Mouse (Mus musculus): ENCODE measurements around the gene Terf2.
"Not testable (repeated sequence)": the region's sequence is repeated elsewhere in the genome, so short reads cannot be mapped to it uniquely, and the experiment has no call there.

The Terf2 gene

DNA sequence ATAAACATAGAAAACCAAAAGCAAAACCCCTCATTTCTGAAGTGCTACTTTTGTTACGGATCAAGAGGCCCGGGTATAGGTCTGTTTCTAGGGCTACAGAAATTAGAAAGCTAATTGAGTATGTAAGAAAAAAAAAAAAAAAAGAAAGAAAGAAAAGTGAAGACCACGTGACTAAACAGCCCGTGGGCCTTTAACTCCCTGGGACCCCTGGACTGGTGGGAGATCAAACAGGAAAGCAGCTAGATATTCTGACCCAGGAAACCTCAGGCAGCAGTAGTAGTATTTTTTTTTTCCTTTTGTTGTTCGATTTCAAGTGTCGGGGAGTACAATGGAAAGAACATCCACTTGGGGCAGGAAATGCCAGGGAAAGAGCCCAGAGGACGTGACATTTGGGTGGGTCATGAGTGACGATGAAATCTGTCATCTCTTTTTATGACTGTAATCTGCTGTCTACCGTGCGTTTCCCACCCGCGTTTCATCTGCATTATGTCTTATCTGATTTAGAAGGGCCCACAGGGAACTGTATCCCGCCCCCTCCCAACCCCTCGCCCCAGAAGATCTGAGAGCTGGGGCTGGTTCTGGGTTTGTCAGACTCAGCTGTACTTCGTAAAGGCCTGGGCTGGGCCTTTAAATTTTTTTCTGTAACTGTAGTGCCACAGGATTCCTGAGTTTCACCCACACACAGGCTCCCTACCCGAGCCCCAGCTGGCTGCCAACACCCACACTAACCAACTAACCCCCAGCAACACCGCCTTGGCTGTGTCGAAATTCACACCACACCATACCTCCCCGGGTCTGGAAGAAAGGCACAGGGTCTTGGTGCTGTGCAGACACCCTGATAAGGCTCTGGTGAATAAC, 18.0 kb upstream of the Terf2 start:
- DNase-seq = no peak

DNA sequence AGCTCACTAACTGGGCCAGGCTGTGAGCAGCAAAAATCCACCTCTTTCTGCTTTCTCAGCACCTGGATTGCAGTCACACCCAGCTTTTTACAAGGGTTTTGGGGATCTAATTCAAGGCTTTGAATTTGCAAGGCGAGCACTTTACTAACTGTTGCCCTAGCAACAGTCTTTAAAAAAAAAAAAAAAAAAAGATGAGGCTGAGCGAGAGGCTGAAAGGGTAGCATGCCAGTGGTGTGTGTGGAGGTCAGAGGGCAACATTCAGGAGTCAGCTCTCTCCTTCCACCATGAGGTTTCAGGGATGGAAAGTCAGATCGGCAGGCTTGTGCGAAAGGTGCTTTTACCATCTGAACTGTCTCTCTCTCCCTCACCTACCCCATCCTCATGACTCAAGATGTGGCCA, 16.9 kb upstream of the Terf2 start:
- DNase-seq = no peak

DNA sequence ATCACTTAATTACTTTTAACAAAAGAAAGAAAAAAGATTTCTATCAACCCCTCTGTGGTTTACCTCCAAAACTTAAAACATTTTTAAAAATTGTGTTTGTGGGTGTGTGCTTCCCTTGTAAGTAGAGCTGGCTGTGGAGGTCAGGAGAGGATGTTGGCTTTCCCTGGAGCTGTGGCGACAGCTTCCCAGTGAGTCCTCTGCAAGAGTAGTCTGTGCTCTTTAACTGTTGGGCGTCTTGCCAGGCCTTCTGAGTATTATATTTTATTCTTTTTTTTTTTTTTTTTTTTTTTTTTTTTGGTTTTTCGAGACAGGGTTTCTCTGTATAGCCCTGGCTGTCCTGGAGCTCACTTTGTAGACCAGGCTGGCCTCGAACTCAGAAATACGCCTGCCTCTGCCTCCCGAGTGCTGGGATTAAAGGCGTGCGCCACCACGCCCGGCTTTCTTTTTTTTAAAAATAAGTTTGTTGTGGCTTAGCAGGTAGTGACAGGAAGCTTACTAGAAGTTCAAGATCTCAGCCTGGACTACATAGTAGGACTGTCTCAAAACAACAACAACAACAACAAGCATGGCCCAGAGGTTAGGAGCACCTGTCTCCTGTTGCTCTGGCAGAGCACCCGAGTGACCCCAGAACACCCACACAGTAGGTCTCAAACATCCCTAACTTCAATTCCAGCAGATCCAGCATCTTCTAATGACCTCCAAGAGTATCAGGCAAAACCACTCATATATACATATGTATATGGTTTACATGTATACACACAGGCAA, 15.2 kb upstream of the Terf2 start:
- DNase-seq = peak in 1 of 2 experiments; percentile 18

DNA sequence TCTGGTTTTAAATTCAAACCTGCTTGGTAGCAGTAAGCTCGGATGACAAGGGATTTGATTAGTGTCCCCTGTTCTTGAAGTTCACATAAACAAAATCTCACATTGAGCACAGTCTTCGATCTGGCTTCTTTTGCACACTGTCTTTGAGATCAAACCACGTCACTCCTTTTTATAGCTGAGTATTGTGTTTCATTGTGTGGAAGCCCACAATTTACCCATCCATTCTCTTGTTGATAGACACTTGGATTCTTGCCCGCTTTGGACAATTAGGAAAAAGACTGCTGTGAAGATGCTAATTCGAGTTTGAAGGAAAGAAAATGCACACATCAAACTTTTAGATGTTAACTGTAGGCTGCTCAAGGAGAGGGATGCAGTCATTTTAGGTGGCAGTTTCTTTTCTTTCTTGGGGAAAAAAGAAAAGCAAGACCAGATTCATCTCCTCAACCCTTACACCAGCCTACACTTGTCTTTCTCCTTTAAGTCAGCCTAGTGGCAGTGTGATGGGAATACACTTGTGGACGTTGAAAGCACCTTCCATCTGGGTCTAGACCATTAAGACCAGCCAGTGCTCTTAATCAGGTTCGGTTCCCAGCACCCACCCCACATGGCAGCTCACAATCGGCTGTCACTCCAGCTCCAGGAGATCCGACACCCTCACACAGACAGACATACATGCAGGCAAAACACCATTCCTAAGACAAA, 14.4 kb upstream of the Terf2 start:
- DNase-seq = no peak

DNA sequence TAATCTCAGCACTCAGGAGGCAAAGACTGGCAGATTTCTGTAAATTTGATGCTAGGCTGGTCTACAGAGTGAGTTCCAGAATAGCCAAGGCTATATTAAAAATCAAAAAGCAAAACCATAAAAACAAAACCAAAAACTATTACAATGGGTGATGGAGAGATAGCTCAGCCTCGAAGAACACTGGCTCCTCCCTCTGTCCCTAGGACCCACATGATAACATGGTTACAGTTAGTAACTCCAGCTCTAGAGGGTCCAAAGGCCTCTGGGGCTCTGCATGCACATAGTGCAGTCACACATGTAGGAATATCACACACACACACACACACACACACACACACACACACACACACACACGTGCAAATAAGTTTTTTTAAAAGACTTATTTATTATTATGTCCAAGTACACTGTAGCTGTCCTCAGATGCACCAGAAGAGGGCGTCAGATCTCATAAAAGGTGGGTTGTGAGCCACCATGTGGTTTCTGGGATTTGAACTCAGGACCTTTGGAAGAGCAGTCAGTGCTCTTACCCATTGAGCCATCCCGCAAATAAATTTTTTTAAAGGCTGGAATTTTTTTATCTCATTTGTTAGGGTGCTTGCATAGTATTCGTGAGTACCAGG, 13.6 kb upstream of the Terf2 start:
- DNase-seq = no peak

DNA sequence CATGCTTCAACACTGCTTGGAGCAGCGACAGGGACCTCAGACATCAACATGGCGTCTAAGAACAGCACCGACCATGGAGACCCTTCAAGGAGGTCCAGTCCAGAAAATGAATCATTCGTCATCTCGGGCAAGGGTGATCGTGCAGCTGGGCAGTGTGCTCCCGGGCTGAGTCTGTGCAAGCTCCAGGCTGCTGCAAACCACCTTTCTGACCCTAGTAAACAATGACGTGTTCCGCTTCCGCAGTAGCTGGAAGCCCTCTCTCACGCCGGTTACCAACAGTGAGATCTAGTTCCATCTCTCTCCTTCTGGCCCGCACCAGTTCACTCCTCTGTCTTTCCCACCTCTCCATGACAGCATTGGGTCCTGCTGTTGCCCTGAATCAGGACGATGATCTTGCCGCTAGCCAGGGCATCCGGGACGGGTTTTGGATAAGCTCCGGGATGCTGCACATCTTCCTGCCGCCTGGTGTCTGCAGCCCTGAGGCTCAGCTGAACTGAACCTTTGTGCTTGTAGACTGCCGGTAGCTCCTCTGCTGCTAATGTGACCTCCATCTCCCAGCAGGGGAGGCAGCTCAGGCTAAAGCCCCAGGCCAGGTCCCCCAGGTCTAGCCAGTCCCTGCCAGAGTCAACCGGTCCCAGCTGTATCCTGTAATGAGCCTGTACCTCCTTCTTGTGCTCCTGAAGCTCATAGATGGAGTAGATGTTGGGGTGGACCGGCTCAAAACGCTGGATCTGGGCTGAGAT, 12.8 kb upstream of the Terf2 start:
- no peak for DNase-seq

DNA sequence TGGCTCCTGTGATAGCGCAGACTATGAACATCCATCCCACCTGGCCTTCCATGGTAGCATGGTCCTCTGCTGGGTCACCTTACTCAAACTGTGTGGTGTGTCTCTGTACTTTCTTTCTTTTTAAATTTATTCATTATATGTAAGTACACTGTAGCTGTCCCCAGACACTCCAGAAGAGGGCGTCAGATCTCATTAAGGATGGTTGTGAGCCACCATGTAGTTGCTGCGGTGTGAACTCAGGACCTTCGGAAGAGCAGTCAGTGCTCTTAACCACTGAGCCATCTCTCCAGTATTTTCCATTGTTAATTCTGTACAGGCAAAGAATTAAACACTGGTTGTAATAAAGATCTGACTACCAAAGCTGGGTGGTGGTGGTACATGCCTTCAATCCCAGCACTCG, 11.7 kb upstream of the Terf2 start:
- not testable (repeated sequence) for DNase-seq

DNA sequence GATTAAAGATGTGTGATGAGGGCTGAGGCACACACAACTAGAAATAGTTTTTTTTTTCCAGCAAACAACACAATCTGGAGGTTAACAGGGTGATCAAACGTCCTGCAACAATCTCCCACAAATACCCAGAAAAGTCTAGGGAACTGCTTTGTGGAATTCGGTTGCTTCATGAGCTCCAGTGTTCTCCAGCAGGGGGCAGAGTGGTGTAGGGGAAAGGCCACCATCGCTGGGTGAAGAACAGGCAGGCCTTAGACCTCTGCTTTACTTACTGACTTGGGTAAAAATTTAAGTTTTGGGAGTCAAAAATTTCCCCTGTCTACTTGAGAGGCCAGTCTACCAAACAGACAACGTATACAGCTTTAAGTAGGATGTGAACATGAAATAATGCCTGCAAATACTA, 8.2 kb upstream of the Terf2 start:
- DNase-seq = peak; percentile 81 to 89

DNA sequence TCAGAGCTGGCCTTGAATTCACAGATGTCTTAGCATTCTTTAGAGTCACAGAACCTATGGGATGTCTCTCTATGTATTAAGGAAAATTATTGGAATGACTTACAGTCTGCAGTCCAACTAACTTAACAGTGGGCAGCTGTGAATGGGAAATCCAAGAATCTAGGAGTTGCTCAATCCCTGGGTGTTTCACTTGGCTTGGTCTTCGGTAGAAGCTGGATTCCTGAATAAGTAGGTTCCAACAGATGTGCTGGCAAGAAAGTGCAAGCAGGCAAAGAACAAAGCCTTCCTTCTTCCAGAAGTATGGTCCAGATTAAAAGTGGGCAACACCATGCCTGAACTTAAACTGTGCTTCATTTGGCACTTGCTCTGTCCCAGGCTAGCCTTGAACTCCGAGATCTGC, 4.3 kb upstream of the Terf2 start:
- no peak for DNase-seq

DNA sequence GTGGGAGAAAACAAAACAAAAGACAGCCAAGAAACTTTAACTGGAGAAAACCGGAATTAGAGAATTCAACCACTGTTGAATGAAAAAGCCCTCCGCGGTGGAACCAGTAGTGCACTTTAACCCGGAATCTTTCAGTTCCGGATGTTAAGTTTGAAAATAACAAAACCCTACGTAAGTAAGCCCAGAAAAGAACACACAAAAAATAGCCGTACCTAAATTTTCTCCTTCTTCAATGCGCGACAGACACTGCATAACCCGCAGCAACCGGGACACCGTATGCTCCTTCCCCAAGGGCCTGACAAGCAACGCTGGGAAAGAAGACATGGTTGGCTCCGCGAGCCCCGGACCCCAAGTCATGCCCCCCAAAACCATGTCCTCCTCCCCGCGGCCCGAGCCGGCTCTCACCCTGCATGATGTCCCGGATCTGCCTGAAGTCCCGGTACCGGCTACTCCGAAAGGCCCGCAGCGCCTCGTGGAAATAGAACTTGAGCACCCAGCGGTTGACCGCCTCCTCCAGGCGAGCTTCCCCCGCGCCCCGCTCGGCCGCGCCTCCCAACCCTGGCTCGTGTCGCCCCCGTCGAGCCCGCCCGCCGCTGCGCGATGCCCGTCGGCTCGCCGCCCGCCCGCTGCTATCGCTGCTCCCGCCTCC, 506 bp downstream of the Terf2 start:
- DNase-seq = no peak

DNA sequence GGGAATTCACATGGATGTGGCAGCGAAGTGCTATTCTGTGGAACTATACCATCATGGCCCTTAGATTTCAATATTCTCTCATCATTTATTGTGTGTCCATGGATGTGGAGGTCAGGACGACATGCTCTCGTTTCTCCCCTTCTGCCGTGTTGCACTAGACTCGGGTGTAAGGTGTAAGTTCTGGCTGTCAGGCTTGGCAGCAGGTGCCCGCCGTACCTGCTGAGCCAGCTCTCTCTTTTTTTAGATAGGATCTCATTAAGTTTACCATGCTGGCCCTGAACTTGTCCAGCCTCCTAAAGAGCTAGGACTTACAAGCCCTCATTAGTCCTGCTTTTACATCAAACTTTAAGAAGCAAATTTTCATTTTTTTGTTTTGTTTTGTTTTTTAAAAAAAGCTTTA, 5.8 kb downstream of the Terf2 start:
- DNase-seq = no peak

DNA sequence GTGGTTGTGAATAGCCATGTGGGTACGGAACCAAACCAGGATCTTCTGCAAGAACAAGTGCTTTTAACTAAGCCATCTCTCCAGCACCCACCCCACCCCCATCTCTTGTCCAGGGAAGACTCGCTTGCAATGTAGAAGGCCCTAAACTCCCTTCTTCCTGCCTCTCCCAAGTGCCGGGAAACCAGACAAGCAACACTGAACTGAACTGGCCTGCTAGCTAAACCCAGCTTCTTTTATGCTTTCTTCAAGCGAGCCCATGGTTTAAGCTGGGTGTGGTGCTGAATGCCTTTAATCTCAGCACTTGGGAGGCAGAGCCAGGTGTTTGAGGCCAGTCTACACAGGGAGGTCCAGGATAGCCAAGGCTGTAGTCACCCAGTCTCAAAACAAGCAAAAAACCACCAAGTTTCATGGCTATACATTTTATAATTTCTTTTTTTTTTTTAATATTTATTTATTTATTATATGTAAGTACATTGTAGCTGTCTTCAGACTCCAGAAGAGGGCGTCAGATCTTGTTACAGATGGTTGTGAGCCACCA, 7.8 kb downstream of the Terf2 start:
- DNase-seq = no peak

DNA sequence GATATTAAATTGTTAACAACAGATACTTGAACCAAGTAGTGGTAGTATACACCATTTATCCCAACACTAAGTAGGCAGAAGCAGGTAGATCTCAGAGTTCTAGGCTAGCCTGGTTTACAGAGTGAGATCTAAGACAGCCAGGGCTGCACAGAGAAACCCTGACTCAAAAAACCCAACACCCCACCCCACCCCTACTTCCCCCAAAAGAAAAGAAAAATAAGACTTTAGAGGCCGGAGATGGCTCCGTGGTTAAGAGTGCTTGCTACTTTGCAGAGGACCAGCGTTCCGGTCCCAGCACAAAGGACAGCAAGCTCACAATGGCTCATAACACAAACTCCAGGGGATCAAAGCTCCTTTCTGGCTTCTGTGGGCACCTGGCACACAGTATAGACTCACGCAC, 10.3 kb downstream of the Terf2 start:
- no peak for DNase-seq

DNA sequence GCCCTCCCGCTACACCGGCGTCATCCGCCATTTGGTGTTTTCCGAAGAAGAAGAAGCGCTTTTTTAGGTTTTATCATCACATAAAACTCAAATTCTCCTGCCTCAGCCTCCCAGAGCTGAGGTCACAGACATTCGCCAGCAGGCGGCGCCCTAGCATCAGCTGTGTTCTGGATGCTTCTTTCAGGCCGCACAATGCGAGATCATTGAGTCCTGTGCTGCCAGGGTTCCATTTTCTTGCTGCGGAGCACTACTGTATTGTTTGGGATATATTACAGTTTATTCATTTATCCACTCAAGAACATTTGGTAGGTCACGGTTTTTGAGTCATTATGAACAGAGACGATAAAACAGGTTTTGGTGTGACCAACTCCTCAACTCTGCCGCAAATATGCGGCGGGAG, 11.0 kb downstream of the Terf2 start:
- no peak for DNase-seq

DNA sequence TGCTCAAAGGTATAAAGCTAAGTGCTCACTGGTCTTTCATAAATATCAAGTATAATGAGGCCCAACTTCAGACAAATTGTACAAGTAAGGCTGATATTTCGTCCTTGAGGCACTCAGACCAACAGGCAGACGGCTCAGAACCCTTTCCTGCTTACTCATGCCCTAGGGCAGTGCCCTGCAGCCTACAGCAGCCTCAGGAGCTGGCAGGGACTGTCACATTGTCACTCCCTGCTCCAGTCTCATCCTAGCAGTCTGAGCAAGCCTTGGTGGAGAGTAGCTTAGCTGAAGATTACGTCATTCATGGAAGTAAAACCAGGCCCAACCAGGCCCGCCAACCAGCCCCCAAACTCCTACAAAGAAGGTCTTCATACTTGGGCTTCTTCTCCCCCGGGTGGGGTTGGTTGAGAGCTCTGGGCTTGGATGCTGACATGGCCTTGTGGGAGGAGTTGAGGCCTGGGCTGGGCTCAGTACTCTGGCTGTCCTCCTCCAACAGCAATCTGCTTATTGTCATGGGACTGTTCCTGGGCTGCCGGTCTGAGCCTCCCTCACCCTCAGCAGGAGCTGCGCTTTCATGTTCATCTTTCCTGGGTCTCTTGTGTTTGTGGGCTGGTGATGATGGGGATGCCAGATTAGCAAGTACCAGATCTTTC, 20.0 kb downstream of the Terf2 start:
- DNase-seq = no peak

DNA sequence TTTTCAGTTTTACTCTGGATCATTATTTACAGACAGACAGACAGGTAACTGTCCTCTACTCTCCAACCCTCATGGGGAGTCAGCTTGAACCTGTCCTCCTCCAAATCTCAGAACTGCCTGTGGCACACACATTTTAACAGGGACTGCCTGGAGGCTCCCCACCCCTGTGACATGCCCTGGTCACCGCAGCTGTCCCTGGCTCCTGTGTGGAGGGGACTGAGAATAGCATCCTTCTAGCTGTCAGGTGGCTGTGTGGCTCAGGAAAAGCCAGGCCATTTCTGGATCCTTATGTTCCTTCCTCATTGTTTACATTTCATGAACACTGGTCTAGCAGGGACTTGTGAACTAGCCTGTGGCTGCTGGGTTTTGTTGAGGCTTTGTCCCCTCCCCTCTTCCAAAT, 22.2 kb downstream of the Terf2 start:
- DNase-seq = no peak

DNA sequence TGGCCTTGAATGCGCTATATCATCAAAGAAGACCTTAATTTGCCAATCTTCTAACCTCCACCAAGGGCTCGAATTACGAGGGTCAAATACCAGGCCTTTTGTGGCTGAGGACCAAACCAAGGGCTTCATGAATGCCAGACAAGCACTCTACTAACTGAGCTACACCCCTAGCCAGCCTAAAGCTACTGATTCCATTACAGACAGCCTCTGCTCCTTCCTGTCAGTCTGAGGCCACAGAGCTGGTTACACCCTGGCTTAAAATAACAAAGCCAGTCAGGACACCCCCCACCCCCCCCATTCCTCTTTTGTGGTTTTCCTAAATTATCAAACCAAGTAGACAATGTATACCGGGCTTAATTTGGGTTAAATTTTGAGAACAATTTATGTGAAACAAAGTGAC, 22.6 kb downstream of the Terf2 start:
- no peak for DNase-seq

DNA sequence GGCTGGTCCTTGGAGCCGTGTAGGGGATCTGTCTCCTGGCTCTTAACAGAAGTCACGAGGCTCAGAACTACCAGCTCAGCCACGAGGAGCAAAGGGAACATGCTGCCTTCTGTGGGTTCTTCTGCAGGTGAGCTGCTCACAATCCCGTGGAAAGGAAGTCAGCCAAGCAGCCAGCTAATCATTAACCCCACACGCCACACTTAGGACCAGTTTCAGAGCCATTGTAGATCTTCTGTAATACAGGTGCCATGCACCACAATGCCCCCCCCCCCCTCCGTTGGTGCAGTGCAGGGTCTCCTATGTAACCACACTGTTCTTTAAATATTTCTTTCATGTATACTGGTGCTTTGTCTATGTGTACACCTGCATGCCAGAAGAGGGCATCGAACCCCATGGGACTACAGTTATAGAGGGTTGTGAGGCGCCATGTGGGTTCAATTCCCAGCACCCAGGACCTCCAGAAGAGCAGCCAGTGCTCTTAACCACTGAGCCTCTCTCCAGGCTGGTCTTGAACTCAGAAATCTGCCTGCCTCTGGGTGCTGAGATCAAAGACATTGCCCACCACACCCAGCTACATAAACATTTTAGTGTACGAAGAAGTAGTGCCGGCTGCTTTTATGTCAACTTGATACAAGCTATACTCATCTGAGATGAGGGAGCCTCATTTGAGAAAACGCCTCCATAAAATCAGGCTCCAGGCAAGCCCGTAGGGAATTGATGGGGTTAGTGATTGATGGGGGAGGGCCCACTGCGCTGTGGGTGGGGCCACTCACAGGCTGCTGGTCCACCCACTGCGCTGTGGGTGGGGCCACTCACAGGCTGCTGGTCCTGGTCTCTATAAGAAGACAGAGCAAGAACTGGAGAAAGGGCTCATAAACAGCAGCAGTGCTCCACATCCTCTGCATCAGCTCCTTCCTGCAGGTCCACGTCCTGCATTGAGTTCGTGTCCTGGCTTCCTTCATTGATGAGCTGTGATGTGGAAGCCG, 30.5 kb downstream of the Terf2 start, which contains the start of gene Tmed6:
Tmed6 (minus strand) TSS at position 134 of the 986 bp plus-strand sequence.
- DNase-seq = no peak

DNA sequence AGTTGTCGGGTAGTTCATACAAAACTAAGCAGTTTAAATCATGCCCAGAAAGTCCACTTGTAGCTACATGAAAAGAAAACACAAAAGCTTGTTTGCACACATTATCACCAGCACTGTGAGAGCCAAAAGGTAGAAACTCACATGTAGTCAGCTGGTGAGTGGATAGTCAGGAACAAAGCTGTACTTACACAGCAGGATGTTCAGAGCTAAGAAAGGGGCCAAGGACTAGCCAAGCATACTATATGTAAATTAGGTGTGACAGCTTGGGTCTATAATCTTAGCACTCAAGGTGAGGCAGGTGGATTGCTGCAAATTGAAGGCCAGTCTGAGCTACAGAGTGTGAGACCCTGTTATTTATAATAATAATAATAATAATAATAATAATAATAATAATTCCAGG, 33.7 kb downstream of the Terf2 start:
- DNase-seq = no peak

DNA sequence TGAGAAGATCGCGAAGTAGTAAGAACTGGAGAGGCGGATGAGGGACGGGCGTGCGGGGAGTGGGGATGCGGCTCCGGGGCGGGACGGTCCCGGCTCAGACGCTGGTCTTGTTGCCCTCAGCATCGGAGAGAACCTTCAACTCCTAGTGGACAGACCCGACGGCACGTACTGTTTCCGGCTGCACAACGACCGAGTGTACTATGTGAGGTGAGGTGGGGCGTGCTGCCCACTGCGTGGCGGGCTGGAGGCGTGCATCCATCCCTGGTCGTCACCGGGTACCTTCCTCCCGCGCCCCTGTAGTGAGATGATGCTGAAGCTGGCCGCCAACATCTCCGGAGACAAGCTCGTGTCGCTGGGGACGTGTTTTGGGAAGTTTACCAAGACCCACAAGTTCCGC, 39.4 kb downstream of the Terf2 start:
- peak in 1 of 2 experiments; percentile 59 for DNase-seq

Data from cerebellum, postnatal 14 days (tissue).